Mouse (Mus musculus) urinary bladder, postnatal 14 days (tissue): ENCODE results near the gene Zcchc9.

Experiments
- DNase-seq: peaks from one replicate; pipeline ENCODE4 v3.0.0; 2021; ENCODE audit warnings: low spot score

The Zcchc9 gene

GRCm38 (mm10) chr13:91761654-91762445 lies 45.7 kb downstream of the Zcchc9 start:
- no peak for DNase-seq

- no peak for DNase-seq
These were observed 47.0 kb downstream of the Zcchc9 start for GRCm38 (mm10) chr13:91760302-91761050.

GRCm38 (mm10) chr13:91759791-91760190 lies 47.7 kb downstream of the Zcchc9 start:
- no peak for DNase-seq

GRCm38 (mm10) chr13:91758316-91759048 lies 49.0 kb downstream of the Zcchc9 start:
- DNase-seq = no peak

GRCm38 (mm10) chr13:91756230-91756629 lies 51.3 kb downstream of the Zcchc9 start:
- peak; percentile 5 for DNase-seq

GRCm38 (mm10) chr13:91754762-91755161 lies 52.7 kb downstream of the Zcchc9 start:
- no peak for DNase-seq

- DNase-seq = no peak
These were observed 53.8 kb downstream of the Zcchc9 start for GRCm38 (mm10) chr13:91753724-91754123.

- DNase-seq = no peak
These were observed 57.5 kb downstream of the Zcchc9 start for GRCm38 (mm10) chr13:91749981-91750380.

- DNase-seq = no peak
These were observed 59.1 kb downstream of the Zcchc9 start for GRCm38 (mm10) chr13:91748401-91748800.
